Mouse (Mus musculus) G1E (cell line): ENCODE measurements around the gene Rsrc2.

Experiments
- CTCF ChIP-seq: IDR thresholded peaks from 2 replicates; pipeline ENCODE4 v1.5.1; 2012; ENCODE audit warnings: low read depth, low read length, inconsistent platforms, mixed read lengths
- GATA1 ChIP-seq: IDR thresholded peaks from 2 replicates; pipeline ENCODE4 v1.6.1; 2012; ENCODE audit warnings: borderline replicate concordance, low read length, inconsistent platforms, mixed read lengths
- POLR2AphosphoS5 ChIP-seq: IDR thresholded peaks from 2 replicates; pipeline ENCODE4 v1.6.1; 2012; ENCODE audit warnings: low read depth, low read length, inconsistent platforms; ENCODE audit not compliant: insufficient replicate concordance
- TAL1 ChIP-seq: conservative IDR thresholded peaks from 2 replicates; pipeline ENCODE4 v1.6.1; 2012; ENCODE audit warnings: low read depth, low read length, inconsistent platforms, mixed read lengths

- TF ChIP-seq CTCF (no peak), GATA1 (no peak), POLR2AphosphoS5 (no peak), TAL1 (no peak)
Measured at GRCm38 (mm10) chr5:123781864-123782263, 32.6 kb upstream of the Rsrc2 start.
